Mouse (Mus musculus): ENCODE measurements around the gene H2afy. TPM values are rescaled to one million over a fixed set of nuclear protein-coding genes. Genes with fewer than 3 reads are reported as not detected.
A peak's percentile ranks its signal among the peaks of the same experiment; 100 is the strongest.

The H2afy gene
- polyA plus RNA-seq, 1 experiment, result 29.7 TPM

- Histone ChIP-seq H3K4me3 (ENCODE audit: insufficient read depth, low read depth, low read length) (no peak overlapping the region), H3K4me1 (ENCODE audit: control insufficient read depth, insufficient read depth, insufficient read length, low read length) (peaks cover 2% of the 10 kb centered on the region; the same call in 1 of the 2 replicates), H3K27ac (replicated peaks; ENCODE audit: low read depth, low read length) (no peak overlapping the region)
Observed at GRCm38 (mm10) chr13:56159614-56160363, 23.6 kb upstream of the H2afy start.

DNA sequence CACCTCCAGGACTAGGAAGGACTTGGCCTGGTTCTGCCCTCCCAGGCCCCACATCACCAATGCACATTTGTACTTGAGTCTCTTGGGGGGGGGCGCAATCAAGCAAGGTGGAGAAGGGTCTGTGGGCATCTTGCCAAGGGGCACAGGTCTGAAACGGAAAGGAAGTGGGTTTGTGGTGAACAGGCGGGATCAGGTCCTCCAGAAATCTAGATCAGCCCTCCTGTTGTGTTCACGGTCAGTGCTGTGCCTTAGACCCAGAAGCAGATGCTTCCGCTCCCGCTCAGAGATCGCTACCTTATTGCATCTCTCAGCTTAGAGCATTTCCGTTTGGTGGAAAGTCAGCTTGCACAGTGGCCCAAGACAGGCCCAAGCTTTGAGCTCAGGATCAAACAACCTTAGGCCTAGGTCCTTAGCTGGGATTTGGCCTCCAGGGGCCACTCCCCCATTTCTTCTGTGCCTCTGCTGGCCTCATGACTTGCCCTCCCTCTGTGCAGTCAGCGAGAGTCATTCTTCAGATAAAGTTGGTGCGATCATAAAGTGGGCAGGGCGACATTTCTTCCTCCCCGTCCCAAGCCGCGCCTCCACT lies 22.9 kb upstream of the H2afy start:
- peaks cover 2% of the 10 kb centered on the region; the same call in 1 of the 2 replicates for H3K4me1 ChIP-seq (ENCODE audit: control insufficient read depth, insufficient read depth, insufficient read length, low read length)
- no peak overlapping the region for H3K27ac ChIP-seq (replicated peaks; ENCODE audit: low read depth, low read length)
- no peak overlapping the region for H3K4me3 ChIP-seq (ENCODE audit: insufficient read depth, low read depth, low read length)

DNA sequence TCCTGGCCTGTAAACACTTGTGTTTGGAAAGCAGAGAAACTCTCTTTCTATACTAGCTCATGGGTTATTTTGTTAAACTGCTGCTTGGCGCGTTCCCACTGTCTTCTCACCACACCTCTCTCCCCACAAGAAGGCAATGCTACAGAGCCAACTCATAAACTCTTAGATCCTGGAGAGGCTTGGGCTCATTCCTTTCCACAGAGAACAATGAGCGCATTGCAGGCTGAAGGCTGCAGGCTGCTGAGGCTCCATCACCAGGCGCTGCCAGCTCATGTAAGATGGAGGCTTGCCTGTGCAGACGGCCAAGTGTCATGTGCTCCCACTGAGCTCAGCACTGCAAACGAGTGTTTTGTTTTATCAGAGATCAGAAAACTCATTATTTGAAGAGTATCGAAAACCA lies 19.5 kb upstream of the H2afy start:
- H3K27ac ChIP-seq (replicated peaks; ENCODE audit: low read depth, low read length), result no peak overlapping the region
- no peaks in the 10 kb centered on the region for H3K4me1 ChIP-seq (ENCODE audit: control insufficient read depth, insufficient read depth, insufficient read length, low read length)

GRCm38 (mm10) chr13:56155048-56155447 lies 18.9 kb upstream of the H2afy start:
- Histone ChIP-seq H3K27ac (replicated peaks; ENCODE audit: low read depth, low read length) (no peak overlapping the region), H3K4me1 (ENCODE audit: control insufficient read depth, insufficient read depth, insufficient read length, low read length) (no peaks in the 10 kb centered on the region), H3K4me3 (ENCODE audit: insufficient read depth, low read depth, low read length) (no peak overlapping the region)

More for the DNA sequence above, 19.5 kb upstream of the H2afy start:
- H3K4me3 ChIP-seq (ENCODE audit: insufficient read depth, low read depth, low read length), result no peak overlapping the region

DNA sequence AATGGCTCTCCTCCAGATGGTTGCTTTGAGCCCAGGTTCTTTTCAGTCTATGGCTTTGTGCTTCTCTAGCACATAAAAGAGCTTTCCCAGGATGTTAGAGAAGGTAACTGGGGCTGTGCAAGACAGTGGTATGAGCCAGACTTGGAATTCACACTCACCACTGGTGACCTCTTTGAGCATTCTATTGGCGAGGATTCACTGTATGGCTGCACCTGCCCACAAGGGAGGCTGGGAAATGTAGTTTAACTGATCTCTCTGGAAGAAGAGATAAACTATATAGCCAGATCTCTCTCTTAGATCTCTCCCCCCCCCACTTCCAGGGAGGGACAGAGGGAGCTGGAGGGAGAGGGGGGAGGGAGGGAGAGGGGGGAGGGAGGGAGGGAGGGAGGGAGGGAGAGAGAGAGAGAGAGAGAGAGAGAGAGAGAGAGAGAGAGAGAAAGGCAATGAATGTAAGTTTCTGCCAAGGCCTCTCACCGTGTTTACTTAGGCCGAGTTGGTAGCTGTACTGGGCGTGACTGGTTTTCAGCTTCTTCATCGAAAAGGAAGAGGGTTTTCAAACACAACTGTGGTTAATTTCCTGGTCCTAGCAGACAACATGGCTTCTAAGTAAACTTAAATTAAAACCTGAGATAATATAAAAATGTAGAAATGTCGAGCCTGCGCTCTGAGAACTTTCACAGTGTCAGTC lies 16.8 kb upstream of the H2afy start:
- H3K4me3 ChIP-seq (ENCODE audit: insufficient read depth, low read depth, low read length), result no peak overlapping the region
- no peaks in the 10 kb centered on the region for H3K4me1 ChIP-seq (ENCODE audit: control insufficient read depth, insufficient read depth, insufficient read length, low read length)
- H3K27ac ChIP-seq (replicated peaks; ENCODE audit: low read depth, low read length), result no peak overlapping the region

- Histone ChIP-seq H3K4me1 (ENCODE audit: control insufficient read depth, insufficient read depth, insufficient read length, low read length) (no peaks in the 10 kb centered on the region), H3K4me3 (ENCODE audit: insufficient read depth, low read depth, low read length) (peak overlapping the region; percentile 26; the same call in 1 of the 2 replicates), H3K27ac (replicated peaks; ENCODE audit: low read depth, low read length) (no peak overlapping the region)
Observed at GRCm38 (mm10) chr13:56151404-56152226, 15.5 kb upstream of the H2afy start.

DNA sequence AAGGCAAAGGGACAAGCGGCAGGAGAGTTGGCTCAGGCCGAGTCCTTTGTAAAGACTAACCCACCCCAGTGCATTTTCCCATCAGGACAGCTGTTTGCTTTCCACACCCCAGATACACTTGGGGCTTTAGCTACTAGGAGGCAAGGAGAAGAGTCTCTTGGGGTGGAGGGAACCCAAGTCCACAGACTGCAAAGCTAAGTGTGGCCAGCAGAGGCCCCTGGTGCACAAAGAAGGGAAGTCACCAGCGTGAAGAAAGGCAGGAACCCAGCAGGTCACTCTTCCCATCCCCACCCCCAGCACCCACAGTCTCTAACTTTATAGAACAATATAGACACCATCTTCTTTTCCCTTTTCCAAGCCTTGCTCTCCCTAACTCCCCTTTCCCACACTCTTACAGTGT lies 9.4 kb upstream of the H2afy start:
- Histone ChIP-seq H3K27ac (replicated peaks; ENCODE audit: low read depth, low read length) (no peak overlapping the region), H3K4me1 (ENCODE audit: control insufficient read depth, insufficient read depth, insufficient read length, low read length) (no peaks in the 10 kb centered on the region), H3K4me3 (ENCODE audit: insufficient read depth, low read depth, low read length) (no peak overlapping the region)

DNA sequence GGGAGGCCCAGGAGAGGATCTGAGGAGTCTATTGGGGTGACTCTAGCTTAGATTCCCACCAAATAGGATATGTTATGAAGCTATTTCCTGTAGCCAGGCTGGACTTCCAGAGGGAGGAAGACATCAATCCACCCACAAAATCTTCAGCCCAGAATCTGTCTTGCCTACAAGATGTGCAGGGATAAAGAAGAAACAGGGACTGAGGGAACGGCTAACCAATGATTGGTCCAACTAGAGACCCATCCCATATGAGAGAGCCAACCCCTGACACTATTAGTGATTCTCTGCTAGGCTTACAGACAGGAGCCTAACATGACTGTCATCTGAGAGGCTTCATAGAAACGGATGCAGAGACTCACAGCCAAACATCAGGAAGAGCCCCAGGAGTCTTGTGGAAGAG lies 7.9 kb upstream of the H2afy start:
- no peak overlapping the region for H3K4me3 ChIP-seq (ENCODE audit: insufficient read depth, low read depth, low read length)
- H3K27ac ChIP-seq (replicated peaks; ENCODE audit: low read depth, low read length), result no peak overlapping the region
- H3K4me1 ChIP-seq (ENCODE audit: control insufficient read depth, insufficient read depth, insufficient read length, low read length), result no peaks in the 10 kb centered on the region

GRCm38 (mm10) chr13:56143151-56143513 lies 7.0 kb upstream of the H2afy start:
- H3K4me1 ChIP-seq (ENCODE audit: control insufficient read depth, insufficient read depth, insufficient read length, low read length), result no peaks in the 10 kb centered on the region
- H3K27ac ChIP-seq (replicated peaks; ENCODE audit: low read depth, low read length), result no peak overlapping the region

DNA sequence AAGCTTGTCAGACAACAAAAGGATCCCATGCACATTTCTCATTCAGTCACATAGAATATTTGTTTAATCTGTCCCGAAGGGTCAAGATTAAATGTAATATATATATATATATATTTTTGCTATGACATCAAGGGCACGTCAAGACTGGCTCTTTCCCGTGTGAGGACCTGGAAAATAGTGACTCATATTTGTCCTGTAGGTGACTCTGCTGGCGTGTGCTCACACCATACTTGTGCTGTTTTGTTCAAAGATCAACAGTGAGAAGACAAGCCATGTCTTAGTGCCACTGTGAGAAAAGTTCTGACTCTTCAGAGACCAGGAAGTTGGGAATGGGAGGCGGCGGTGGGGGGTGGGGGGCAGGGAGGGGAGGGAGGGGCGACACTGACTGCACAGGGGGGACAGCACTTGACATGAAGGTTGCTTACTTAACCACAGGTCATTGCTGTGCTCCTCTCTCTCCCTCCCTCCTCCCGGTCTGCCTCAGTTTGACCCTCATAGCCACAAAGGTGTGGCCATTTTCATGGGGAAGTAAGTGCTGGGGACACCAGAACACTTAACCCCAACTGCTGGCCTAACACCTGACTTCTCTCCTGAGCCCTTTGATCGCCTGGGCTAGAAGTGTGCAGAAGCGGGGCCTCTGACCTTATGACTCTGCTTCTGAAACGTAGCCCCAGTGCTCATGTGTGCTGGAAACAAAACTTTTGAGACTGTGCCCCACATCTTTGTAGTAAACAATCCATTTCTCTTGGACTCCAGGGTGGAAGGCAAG lies 6.4 kb upstream of the H2afy start:
- Histone ChIP-seq H3K4me3 (ENCODE audit: insufficient read depth, low read depth, low read length) (no peak overlapping the region), H3K27ac (replicated peaks; ENCODE audit: low read depth, low read length) (no peak overlapping the region), H3K4me1 (ENCODE audit: control insufficient read depth, insufficient read depth, insufficient read length, low read length) (no peaks in the 10 kb centered on the region)

More at GRCm38 (mm10) chr13:56143151-56143513, 7.0 kb upstream of the H2afy start:
- no peak overlapping the region for H3K4me3 ChIP-seq (ENCODE audit: insufficient read depth, low read depth, low read length)

DNA sequence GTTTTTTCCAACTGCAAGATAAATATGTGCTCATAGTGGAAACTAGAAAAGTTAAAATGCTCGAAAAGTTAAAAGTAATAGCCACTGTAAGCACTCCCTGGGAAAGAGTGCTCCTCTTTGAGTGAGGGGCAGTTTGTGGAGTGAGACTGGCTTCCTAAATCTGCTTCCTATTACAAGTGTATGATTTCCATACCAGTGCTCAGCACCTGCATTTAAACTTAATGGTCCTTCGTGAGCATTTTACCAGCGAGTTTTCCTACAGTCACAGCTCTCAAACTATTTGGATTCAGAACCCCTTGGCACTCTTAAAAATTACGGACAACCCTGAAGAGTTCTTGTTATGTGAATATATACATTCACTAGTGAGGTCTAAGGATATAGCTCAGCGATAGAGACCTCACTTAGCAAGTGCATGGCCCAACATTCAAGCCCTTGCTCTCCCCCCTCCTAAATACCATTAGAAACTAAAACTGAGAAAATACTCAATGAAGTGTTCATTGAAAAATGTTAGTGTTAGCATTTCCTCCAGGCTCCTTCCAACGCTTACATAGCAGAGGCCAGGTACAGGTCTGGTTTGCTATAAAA lies 3.1 kb upstream of the H2afy start:
- Histone ChIP-seq H3K4me1 (ENCODE audit: control insufficient read depth, insufficient read depth, insufficient read length, low read length) (peaks cover 8% of the 10 kb centered on the region), H3K27ac (replicated peaks; ENCODE audit: low read depth, low read length) (no peak overlapping the region), H3K4me3 (ENCODE audit: insufficient read depth, low read depth, low read length) (no peak overlapping the region)

- H3K27ac ChIP-seq (replicated peaks; ENCODE audit: low read depth, low read length), result peak overlapping the region; percentile 93
- peak overlapping the region; percentile 96 for H3K4me3 ChIP-seq (ENCODE audit: insufficient read depth, low read depth, low read length)
- peaks cover 28% of the 10 kb centered on the region for H3K4me1 ChIP-seq (ENCODE audit: control insufficient read depth, insufficient read depth, insufficient read length, low read length)
Observed at GRCm38 (mm10) chr13:56135231-56136052, 719 bp downstream of the H2afy start.

GRCm38 (mm10) chr13:56134631-56135181 lies 1.5 kb downstream of the H2afy start:
- Histone ChIP-seq H3K27ac (replicated peaks; ENCODE audit: low read depth, low read length) (0 out of 2 replicates have a peak overlapping the region, but pooled peaks have one; percentile 8), H3K4me1 (ENCODE audit: control insufficient read depth, insufficient read depth, insufficient read length, low read length) (peaks cover 28% of the 10 kb centered on the region), H3K4me3 (ENCODE audit: insufficient read depth, low read depth, low read length) (peak overlapping the region; percentile 96)
